ENCODE assay signal across 28 mouse cellular contexts in the genomic region with DNA sequence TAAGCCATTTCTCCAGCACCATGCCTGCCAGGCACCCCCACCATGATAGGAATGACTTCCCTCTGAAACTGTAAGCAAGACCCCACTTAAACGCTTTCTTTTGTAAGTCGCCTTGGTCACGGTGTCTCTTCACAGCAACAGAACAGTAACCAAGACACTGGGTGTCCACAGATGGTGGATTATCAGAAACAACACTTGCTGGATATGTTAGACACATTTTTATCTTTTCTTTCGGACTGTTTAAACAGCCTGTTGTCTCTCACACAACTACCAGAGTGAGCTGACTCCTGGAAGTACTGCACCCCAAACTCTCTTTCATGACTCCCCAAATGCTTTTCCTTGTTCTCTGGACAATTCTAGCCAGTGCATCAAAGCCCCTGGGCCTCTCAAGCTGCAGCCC.
"Had no signal": no experiment of that assay in that cellular context is flagged by ENCODE, and none has a peak within 500 bp of the region (broad histone marks: within the 10 kb centered on the region; RNA-seq: fewer than 3 reads in every experiment).

No protein-coding gene starts in this region.

- ATAC-seq: forebrain, embryonic 13.5 days; forebrain, embryonic 14.5 days; forebrain, embryonic 15.5 days; forebrain, embryonic 16.5 days; forebrain, postnatal 0 days had no signal

- H3K27ac ChIP-seq: embryonic facial prominence, embryonic 12.5 days; embryonic facial prominence, embryonic 13.5 days; embryonic facial prominence, embryonic 15.5 days; forebrain, embryonic 10.5 days; forebrain, embryonic 12.5 days; forebrain, embryonic 13.5 days; forebrain, embryonic 15.5 days; gastrocnemius, adult 2 months; heart, adult 2 months had no signal

- H3K27me3 ChIP-seq: embryonic facial prominence, embryonic 12.5 days; embryonic facial prominence, embryonic 13.5 days; embryonic facial prominence, embryonic 15.5 days; forebrain, embryonic 12.5 days; forebrain, embryonic 13.5 days; forebrain, embryonic 15.5 days had no signal

- H3K9ac ChIP-seq: embryonic facial prominence, embryonic 12.5 days; embryonic facial prominence, embryonic 13.5 days; embryonic facial prominence, embryonic 15.5 days; forebrain, embryonic 12.5 days; forebrain, embryonic 13.5 days; forebrain, embryonic 15.5 days; forebrain, postnatal 0 days had no signal

- DNase-seq: cerebellum, adult 2 months; cerebellum, adult 8-10 months; cerebellum, adult 9-10 months; cerebellum, adult 9-11 months; cerebellum, postnatal 10 days; cerebellum, postnatal 14 days; cerebellum, postnatal 25 days; cerebellum, postnatal 36 days; embryo, embryonic 11 days; forebrain, postnatal 0 days; gastrocnemius, adult 2 months; gastrocnemius, postnatal 10 days; gastrocnemius, postnatal 14 days; gastrocnemius, postnatal 25 days; gastrocnemius, postnatal 36 days; heart, adult 11 months; heart, adult 18-20 months; heart, adult 2 months had no signal

- H3K9me3 ChIP-seq: embryonic facial prominence, embryonic 12.5 days; embryonic facial prominence, embryonic 13.5 days; forebrain, embryonic 12.5 days; forebrain, embryonic 13.5 days; forebrain, embryonic 15.5 days had no signal

- H3K4me2 ChIP-seq: embryonic facial prominence, embryonic 12.5 days; embryonic facial prominence, embryonic 13.5 days; embryonic facial prominence, embryonic 15.5 days; forebrain, embryonic 12.5 days; forebrain, embryonic 13.5 days; forebrain, embryonic 15.5 days had no signal

- H3K4me3 ChIP-seq: embryonic facial prominence, embryonic 12.5 days; embryonic facial prominence, embryonic 13.5 days; embryonic facial prominence, embryonic 15.5 days; erythroblast, embryonic 14.5 days; forebrain, embryonic 10.5 days; forebrain, embryonic 12.5 days; forebrain, embryonic 13.5 days; forebrain, embryonic 15.5 days; gastrocnemius, adult 2 months; heart, adult 2 months had no signal
